Mouse (Mus musculus): ENCODE measurements at regions not wholly inside any gene's neighbourhood (a gene's known extent, or its start where the extent isn't known, plus 50 kb on each side); places are given as distances from the start of the nearest gene placed in this dataset.

DNA sequence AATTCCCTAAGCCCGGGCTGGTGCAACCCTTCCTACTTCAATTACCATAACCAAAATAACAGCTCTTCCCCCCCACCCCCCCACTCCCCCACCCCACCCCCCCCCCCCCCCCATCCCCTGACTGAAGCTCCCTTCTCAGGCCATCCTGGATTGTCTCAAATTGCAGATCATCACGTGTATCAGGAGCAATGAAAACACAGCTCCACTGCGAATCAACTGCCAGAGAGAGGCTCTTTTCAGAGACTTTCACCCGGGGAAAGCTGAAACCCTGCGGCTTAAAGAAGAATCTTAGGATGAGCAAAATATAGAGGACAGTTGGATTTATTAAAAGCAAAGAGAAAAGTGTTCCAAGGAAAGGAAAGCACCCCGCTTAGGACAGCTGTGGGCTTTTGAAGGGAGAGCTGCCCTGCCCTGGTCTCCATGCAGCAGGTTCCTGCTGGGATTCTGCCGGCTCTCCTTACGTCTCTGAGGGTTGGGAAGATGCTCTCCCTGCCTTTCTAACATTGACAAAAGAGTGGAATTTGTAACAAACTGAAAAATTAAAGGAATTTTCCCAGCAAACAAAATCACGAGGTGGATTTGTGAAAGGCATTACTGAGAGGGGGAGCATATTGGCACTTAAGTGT is 88.6 kb upstream of the Qrfpr start:
- WGBS, result under 1% methylated on average over 9 of the region's 9 CpGs
- no peak for DNase-seq (ENCODE audit: low spot score)

GRCm38 (mm10) chr3:36296792-36297191 is 74.7 kb upstream of the Qrfpr start:
- Histone ChIP-seq H3K27ac (ENCODE audit: low read depth, low read length) (no peak overlapping the region), H3K9me3 (ENCODE audit: control insufficient read depth, low read length) (no peaks in the 10 kb centered on the region), H3K9ac (ENCODE audit: low read length) (no peak overlapping the region), H3K4me1 (ENCODE audit: control insufficient read depth, insufficient read depth, low read length) (no peaks in the 10 kb centered on the region), H3K36me3 (ENCODE audit: control insufficient read depth, insufficient read depth, low read length) (no peaks in the 10 kb centered on the region), H3K27me3 (ENCODE audit: control insufficient read depth, insufficient read depth, low read length) (no peaks in the 10 kb centered on the region), H3K4me2 (ENCODE audit: low read depth) (no peak overlapping the region), H3K4me3 (ENCODE audit: low read depth, low read length) (no peak overlapping the region)
- 66% methylated on average over 3 of the region's 3 CpGs for WGBS
- no peak for ATAC-seq (ENCODE audit: insufficient read depth, low FRiP score, low TSS enrichment)
- no peak for DNase-seq (ENCODE audit: low spot score)

More for the DNA sequence above, 88.6 kb upstream of the Qrfpr start:
- no peaks in the 10 kb centered on the region for H3K27me3 ChIP-seq (ENCODE audit: control insufficient read depth, insufficient read depth, low read length)
- no peak; the same call in 1 of the 2 replicates for ATAC-seq (ENCODE audit: insufficient read depth, low FRiP score, low TSS enrichment)
- H3K4me2 ChIP-seq (ENCODE audit: low read depth), result peak overlapping the region; percentile 34; the same call in 1 of the 2 replicates
- no peaks in the 10 kb centered on the region for H3K9me3 ChIP-seq (ENCODE audit: control insufficient read depth, low read length)
- H3K9ac ChIP-seq (ENCODE audit: low read length), result 0 out of 2 replicates have a peak overlapping the region, but pooled peaks have one; percentile 20
- H3K27ac ChIP-seq (ENCODE audit: low read depth, low read length), result no peak overlapping the region
- H3K4me1 ChIP-seq (ENCODE audit: control insufficient read depth, insufficient read depth, low read length), result no peaks in the 10 kb centered on the region
- H3K4me3 ChIP-seq (ENCODE audit: low read depth, low read length), result no peak overlapping the region
- H3K36me3 ChIP-seq (ENCODE audit: control insufficient read depth, insufficient read depth, low read length), result no peaks in the 10 kb centered on the region

- no peak for ATAC-seq (ENCODE audit: insufficient read depth, low FRiP score, low TSS enrichment)
- no peak overlapping the region for H3K9ac ChIP-seq (ENCODE audit: low read length)
- no peaks in the 10 kb centered on the region for H3K36me3 ChIP-seq (ENCODE audit: control insufficient read depth, insufficient read depth, low read length)
- no peak overlapping the region for H3K4me3 ChIP-seq (ENCODE audit: low read depth, low read length)
- DNase-seq (ENCODE audit: low spot score), result no peak
- no peak overlapping the region for H3K27ac ChIP-seq (ENCODE audit: low read depth, low read length)
- no peaks in the 10 kb centered on the region for H3K9me3 ChIP-seq (ENCODE audit: control insufficient read depth, low read length)
- H3K27me3 ChIP-seq (ENCODE audit: control insufficient read depth, insufficient read depth, low read length), result no peaks in the 10 kb centered on the region
- no peak overlapping the region for H3K4me2 ChIP-seq (ENCODE audit: low read depth)
- WGBS, result 96% methylated on average over 4 of the region's 4 CpGs
- H3K4me1 ChIP-seq (ENCODE audit: control insufficient read depth, insufficient read depth, low read length), result no peaks in the 10 kb centered on the region
These were observed 69.9 kb upstream of the Qrfpr start for GRCm38 (mm10) chr3:36291971-36292370.

DNA sequence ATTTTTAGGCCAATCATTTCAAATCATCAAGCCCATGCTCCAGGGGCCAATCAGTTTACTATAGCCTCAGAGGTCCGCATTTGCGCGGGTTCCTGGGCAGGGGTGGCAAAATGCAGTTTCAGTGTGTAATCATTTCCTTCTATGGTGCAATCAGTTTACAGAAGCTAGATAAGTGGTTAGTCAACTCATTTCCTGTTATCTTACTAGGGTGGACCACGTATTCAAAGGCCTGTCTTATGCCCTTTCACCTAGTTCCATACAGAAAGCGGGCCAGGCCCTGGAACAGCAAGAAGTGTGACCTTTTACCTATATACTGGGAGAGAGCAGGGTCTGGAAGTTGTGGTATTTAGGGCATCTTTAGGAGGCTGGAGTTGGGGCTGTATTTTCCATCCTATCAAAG is 62.0 kb upstream of the Qrfpr start:
- Histone ChIP-seq H3K4me2 (ENCODE audit: low read depth) (no peak overlapping the region), H3K36me3 (ENCODE audit: control insufficient read depth, insufficient read depth, low read length) (no peaks in the 10 kb centered on the region), H3K4me1 (ENCODE audit: control insufficient read depth, insufficient read depth, low read length) (no peaks in the 10 kb centered on the region), H3K4me3 (ENCODE audit: low read depth, low read length) (no peak overlapping the region), H3K9ac (ENCODE audit: low read length) (no peak overlapping the region), H3K27ac (ENCODE audit: low read depth, low read length) (no peak overlapping the region), H3K27me3 (ENCODE audit: control insufficient read depth, insufficient read depth, low read length) (no peaks in the 10 kb centered on the region), H3K9me3 (ENCODE audit: control insufficient read depth, low read length) (no peaks in the 10 kb centered on the region)
- no peak for DNase-seq (ENCODE audit: low spot score)
- ATAC-seq (ENCODE audit: insufficient read depth, low FRiP score, low TSS enrichment), result no peak
- WGBS, result 86% methylated on average over 5 of the region's 5 CpGs

GRCm38 (mm10) chr3:36275502-36275901 is 53.4 kb upstream of the Qrfpr start:
- Histone ChIP-seq H3K9me3 (ENCODE audit: control insufficient read depth, low read length) (no peaks in the 10 kb centered on the region), H3K27me3 (ENCODE audit: control insufficient read depth, insufficient read depth, low read length) (no peaks in the 10 kb centered on the region), H3K4me2 (ENCODE audit: low read depth) (no peak overlapping the region), H3K36me3 (ENCODE audit: control insufficient read depth, insufficient read depth, low read length) (no peaks in the 10 kb centered on the region), H3K27ac (ENCODE audit: low read depth, low read length) (no peak overlapping the region), H3K4me3 (ENCODE audit: low read depth, low read length) (no peak overlapping the region), H3K4me1 (ENCODE audit: control insufficient read depth, insufficient read depth, low read length) (no peaks in the 10 kb centered on the region), H3K9ac (ENCODE audit: low read length) (no peak overlapping the region)
- WGBS, result 89% methylated on average over 1 of the region's 1 CpGs
- no peak for DNase-seq (ENCODE audit: low spot score)
- no peak for ATAC-seq (ENCODE audit: insufficient read depth, low FRiP score, low TSS enrichment)
